Mouse (Mus musculus) ES-Bruce4 (cell line): ENCODE results near the gene 4930438A08Rik. TPM values are rescaled to one million over a fixed set of nuclear protein-coding genes. Genes with fewer than 3 reads are reported as not detected.
A peak's percentile ranks its signal among the peaks of the same experiment; 100 is the strongest.

Source experiments
- H3K27ac ChIP-seq: 2 replicates; pipeline ENCODE4 v1.5.1; 2012; ENCODE audit warnings: low read length, inconsistent platforms; ENCODE audit not compliant: insufficient read depth
- H3K27me3 ChIP-seq: 2 replicates; pipeline ENCODE4 v1.6.1; 2012; ENCODE audit warnings: mild to moderate bottlenecking, low read length, inconsistent platforms; ENCODE audit not compliant: control insufficient read depth, poor library complexity, insufficient read depth, severe bottlenecking
- H3K36me3 ChIP-seq: 2 replicates; pipeline ENCODE4 v1.6.1; 2012; ENCODE audit warnings: inconsistent platforms, mild to moderate bottlenecking, low read length, moderate library complexity; ENCODE audit not compliant: control insufficient read depth, poor library complexity, insufficient read depth, severe bottlenecking
- H3K4me1 ChIP-seq: one replicate; pipeline ENCODE4 v1.8.1; 2011; ENCODE audit warnings: low read length; ENCODE audit not compliant: control insufficient read depth, insufficient read depth
- H3K4me3 ChIP-seq: 2 replicates; pipeline ENCODE4 v1.5.1; 2011; ENCODE audit warnings: low read depth, mild to moderate bottlenecking, low read length
- H3K9ac ChIP-seq: 2 replicates; pipeline ENCODE4 v1.6.1; 2012; ENCODE audit warnings: low read depth, mild to moderate bottlenecking, inconsistent platforms; ENCODE audit not compliant: poor library complexity, severe bottlenecking
- H3K9me3 ChIP-seq: replicated peaks from 2 replicates; pipeline ENCODE4 v1.6.1; 2012; ENCODE audit warnings: mild to moderate bottlenecking, low read length, inconsistent platforms; ENCODE audit not compliant: control insufficient read depth, poor library complexity, insufficient read depth, severe bottlenecking
- CTCF ChIP-seq: IDR thresholded peaks from one replicate; pipeline ENCODE4 v1.8.1; 2011; ENCODE audit warnings: low read depth, low read length
- EP300 ChIP-seq: IDR thresholded peaks from 2 replicates; pipeline ENCODE4 v1.6.1; 2011; ENCODE audit warnings: low read depth, low read length; ENCODE audit not compliant: insufficient read depth
- POLR2A ChIP-seq: IDR thresholded peaks from one replicate; pipeline ENCODE4 v1.8.1; 2011; ENCODE audit warnings: low read length; ENCODE audit not compliant: insufficient read depth
- polyA plus RNA-seq: library from polyadenylated mRNA; stranded (reverse); fragments of >200 nt; gene quantifications from 2 replicates; pipeline ENCODE4 v1.2.4, GENCODE M21; 2011; ENCODE audit warnings: low read depth; ENCODE audit not compliant: missing spikeins, insufficient read depth, insufficient read length

The 4930438A08Rik gene
- polyA plus RNA-seq, 1 experiment = not detected

- no peaks in the 10 kb centered on the region for H3K9me3 ChIP-seq
- H3K36me3 ChIP-seq = peaks cover 19% of the 10 kb centered on the region
- no peak overlapping the region for H3K9ac ChIP-seq
- no peaks in the 10 kb centered on the region for H3K4me1 ChIP-seq
- no peak for TF ChIP-seq CTCF
- H3K4me3 ChIP-seq = no peak overlapping the region
- H3K27me3 ChIP-seq = no peaks in the 10 kb centered on the region
- no peak overlapping the region for H3K27ac ChIP-seq
Measured at GRCm38 (mm10) chr11:58314069-58314468, 39.5 kb downstream of the 4930438A08Rik start.

- H3K9ac ChIP-seq = no peak overlapping the region
- TF ChIP-seq POLR2A (no peak), CTCF (no peak), EP300 (no peak)
- no peak overlapping the region for H3K4me3 ChIP-seq
- no peaks in the 10 kb centered on the region for H3K9me3 ChIP-seq
- H3K27me3 ChIP-seq = no peaks in the 10 kb centered on the region
- H3K27ac ChIP-seq = no peak overlapping the region
- H3K4me1 ChIP-seq = no peaks in the 10 kb centered on the region
- peaks cover 15% of the 10 kb centered on the region; the same call in 1 of the 2 replicates for H3K36me3 ChIP-seq
Measured at GRCm38 (mm10) chr11:58315536-58316168, 41.1 kb downstream of the 4930438A08Rik start.

- Histone ChIP-seq H3K4me1 (no peaks in the 10 kb centered on the region), H3K9me3 (no peaks in the 10 kb centered on the region), H3K36me3 (peaks cover 14% of the 10 kb centered on the region; the same call in 1 of the 2 replicates), H3K4me3 (peak overlapping the region; percentile 34), H3K27me3 (no peaks in the 10 kb centered on the region), H3K27ac (no peak overlapping the region), H3K9ac (peak overlapping the region; percentile 19; the same call in 1 of the 2 replicates)
- no peak for TF ChIP-seq POLR2A
- TF ChIP-seq CTCF = no peak
Measured at GRCm38 (mm10) chr11:58316344-58316743, 41.7 kb downstream of the 4930438A08Rik start.

- H3K27ac ChIP-seq = no peak overlapping the region
- H3K9ac ChIP-seq = peak overlapping the region; percentile 19; the same call in 1 of the 2 replicates
- no peak for TF ChIP-seq CTCF
- no peak for TF ChIP-seq POLR2A
- no peak for TF ChIP-seq EP300
- no peaks in the 10 kb centered on the region for H3K9me3 ChIP-seq
- no peaks in the 10 kb centered on the region for H3K27me3 ChIP-seq
- no peaks in the 10 kb centered on the region for H3K4me1 ChIP-seq
- H3K4me3 ChIP-seq = peak overlapping the region; percentile 34
- H3K36me3 ChIP-seq = peaks cover 11% of the 10 kb centered on the region; the same call in 1 of the 2 replicates
Measured at GRCm38 (mm10) chr11:58316768-58317390, 42.3 kb downstream of the 4930438A08Rik start.

- Histone ChIP-seq H3K9ac (peak overlapping the region; percentile 41), H3K4me1 (no peaks in the 10 kb centered on the region), H3K27ac (no peak overlapping the region), H3K9me3 (no peaks in the 10 kb centered on the region), H3K4me3 (peak overlapping the region; percentile 80), H3K36me3 (peaks cover 4% of the 10 kb centered on the region), H3K27me3 (no peaks in the 10 kb centered on the region)
- no peak for TF ChIP-seq CTCF
- peak; percentile 47 for TF ChIP-seq POLR2A
Measured at GRCm38 (mm10) chr11:58322824-58323569, 48.4 kb downstream of the 4930438A08Rik start.
